ENCODE assay signal across 8 mouse cellular contexts in the genomic region with DNA sequence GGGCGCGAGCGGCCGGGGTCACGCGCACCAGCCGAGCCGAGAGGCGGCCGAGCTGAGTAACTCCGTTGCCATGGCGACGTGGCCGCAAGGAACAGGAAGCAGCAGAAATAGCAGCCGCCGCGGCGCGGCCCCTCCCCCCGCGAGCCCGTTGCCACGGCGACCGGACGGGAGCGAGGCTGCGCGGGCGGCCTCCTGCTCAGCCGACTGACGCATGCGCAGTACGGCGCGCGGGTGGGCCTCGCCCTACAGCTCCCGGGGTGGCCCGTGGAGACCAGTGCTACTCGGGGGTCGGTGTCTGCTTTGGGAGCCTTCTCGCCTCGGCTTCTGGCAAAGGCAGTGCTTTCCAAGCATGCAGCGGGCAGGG.
DNase-seq lines count a peak whose midpoint lies in the region; ATAC-seq lines count a peak whose summit lies in the region.

No protein-coding gene starts in this region.

- no peaks in the 10 kb centered on the region for H3K36me3 ChIP-seq in hindbrain, embryonic 16.5 days (ENCODE audit: control insufficient read depth, insufficient read depth, low read length)
- H3K36me3 ChIP-seq in macrophage (ENCODE audit: inconsistent target), result no peaks in the 10 kb centered on the region

- H3K4me3 ChIP-seq in hindbrain, embryonic 16.5 days (ENCODE audit: low read length), result peak overlapping the region; percentile 32
- H3K4me3 ChIP-seq in macrophage (ENCODE audit: inconsistent target), result peak overlapping the region; percentile 22; the same call in 1 of the 2 replicates

- ATAC-seq in hindbrain, embryonic 16.5 days, result peak; percentile 87

- H3K79me2 ChIP-seq in macrophage (ENCODE audit: inconsistent target), result no peaks in the 10 kb centered on the region

- H3K9me3 ChIP-seq in hindbrain, embryonic 16.5 days (ENCODE audit: control insufficient read depth, low read length), result no peaks in the 10 kb centered on the region

- peak overlapping the region; percentile 97 for H3K27ac ChIP-seq in hindbrain, embryonic 16.5 days (ENCODE audit: low read depth, low read length)
- H3K27ac ChIP-seq in macrophage, result peak overlapping the region; percentile 99

- no peaks in the 10 kb centered on the region for H3K27me3 ChIP-seq in hindbrain, embryonic 16.5 days (replicated peaks; ENCODE audit: control insufficient read depth, insufficient read depth, low read length)

- 0% methylated on average over 32 of the region's 45 CpGs for WGBS in hindbrain, embryonic 16.5 days
- 2% methylated on average over 40 of the region's 45 CpGs for WGBS in macrophage (ENCODE audit: missing documents)

- peak; percentile 89 for DNase-seq in WW6 (ENCODE audit: low read depth, low spot score)
- peak; percentile 99 to 100 for DNase-seq in cerebellum, postnatal 4 days (ENCODE audit: low spot score in 2 of 2)
- DNase-seq in gastrocnemius, adult 18-20 months (ENCODE audit: low spot score), result peak; percentile 98
- DNase-seq in left cerebral cortex, adult 18-20 months (ENCODE audit: low spot score in 2 of 2), result peak; percentile 100
- peak; percentile 100 for DNase-seq in right cerebral cortex, adult 18-20 months
- DNase-seq in urinary bladder, postnatal 10 days (ENCODE audit: low spot score), result peak; percentile 99

- peak overlapping the region; percentile 67 for H3K9ac ChIP-seq in hindbrain, embryonic 16.5 days (ENCODE audit: low read depth, low read length)

- peaks cover 63% of the 10 kb centered on the region for H3K4me1 ChIP-seq in hindbrain, embryonic 16.5 days (ENCODE audit: control insufficient read depth, insufficient read depth, low read depth, low read length)

- H3K4me2 ChIP-seq in hindbrain, embryonic 16.5 days (ENCODE audit: low read length), result peak overlapping the region; percentile 59

Comparison
In these comparisons a context has a peak if more than half of its experiments do, and no peak if none do; other contexts are left out.
1. Peak in every context shown above with its lines: DNase-seq, ATAC-seq, H3K4me3 ChIP-seq and H3K27ac ChIP-seq.